Mouse (Mus musculus) cortical plate, adult 2 months (tissue): Measurements from ENCODE around the gene Klhdc8a. TPM values are rescaled to one million over a fixed set of nuclear protein-coding genes. Genes with fewer than 3 reads are reported as not detected.
A peak's percentile ranks its signal among the peaks of the same experiment; 100 is the strongest.

Source experiments
- H3K27ac ChIP-seq: fragments of 200-500 bp; 2 replicates; pipeline ENCODE4 v1.5.1; 2012; ENCODE audit warnings: low read length, control low read depth, inconsistent platforms; ENCODE audit not compliant: insufficient read depth
- H3K4me1 ChIP-seq: fragments of 200-500 bp; 2 replicates; pipeline ENCODE4 v1.6.1; 2011; ENCODE audit warnings: low read length; ENCODE audit not compliant: control insufficient read depth, insufficient read depth
- H3K4me3 ChIP-seq: fragments of 200-500 bp; 2 replicates; pipeline ENCODE4 v1.5.1; 2011; ENCODE audit warnings: mild to moderate bottlenecking, low read length, control low read depth; ENCODE audit not compliant: insufficient read depth
- CTCF ChIP-seq: fragments of 200-500 bp; IDR thresholded peaks from 2 replicates; pipeline ENCODE4 v1.5.1; 2011; ENCODE audit warnings: mild to moderate bottlenecking, control low read depth, low read length; ENCODE audit not compliant: insufficient read depth; ENCODE audit errors: extremely low read depth
- POLR2A ChIP-seq: fragments of 200-500 bp; IDR thresholded peaks from 2 replicates; pipeline ENCODE4 v1.6.1; 2011; ENCODE audit warnings: mild to moderate bottlenecking, low read length, control low read depth; ENCODE audit not compliant: insufficient read depth; ENCODE audit errors: extremely low read depth
- polyA plus RNA-seq: library from polyadenylated mRNA; depleted of rRNA; stranded (reverse); fragments of >200 nt; gene quantifications from 2 replicates; pipeline ENCODE4 v1.2.3, GENCODE M21; 2012; rRNA removed

Gene Klhdc8a
- polyA plus RNA-seq, 1 experiment = 9.4 TPM

DNA sequence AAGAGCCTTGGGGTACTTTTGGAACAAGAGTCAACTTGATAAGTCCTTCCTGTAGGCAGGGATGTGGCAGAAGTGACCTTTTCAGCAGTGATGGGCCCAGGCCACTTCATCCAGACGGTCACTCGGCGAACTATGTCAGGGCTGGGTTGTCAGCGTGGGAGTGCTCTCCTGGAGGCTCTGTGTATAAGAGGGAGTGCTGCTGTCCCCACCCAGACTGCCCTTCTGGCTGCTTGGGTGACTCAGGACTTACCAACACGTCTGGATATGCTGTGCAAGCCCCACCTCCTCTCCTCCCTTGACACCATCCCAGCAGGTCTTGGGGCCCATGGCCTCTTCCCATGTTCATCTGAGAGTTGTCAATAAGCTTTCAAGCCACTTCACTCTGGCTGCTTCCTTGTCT is 55.0 kb downstream of the Klhdc8a start:
- TF ChIP-seq POLR2A (no peak), CTCF (no peak)
- no peak overlapping the region for H3K27ac ChIP-seq
- no peaks in the 10 kb centered on the region for H3K4me1 ChIP-seq
- no peak overlapping the region for H3K4me3 ChIP-seq

- Histone ChIP-seq H3K27ac (no peak overlapping the region), H3K4me1 (no peaks in the 10 kb centered on the region), H3K4me3 (no peak overlapping the region)
- no peak for TF ChIP-seq POLR2A
- TF ChIP-seq CTCF = no peak
Observed at GRCm38 (mm10) chr1:132354234-132354633, 55.8 kb downstream of the Klhdc8a start.

GRCm38 (mm10) chr1:132355162-132355601 is 56.8 kb downstream of the Klhdc8a start:
- H3K4me1 ChIP-seq = no peaks in the 10 kb centered on the region
- H3K27ac ChIP-seq = no peak overlapping the region
- TF ChIP-seq POLR2A (no peak), CTCF (no peak)
- H3K4me3 ChIP-seq = no peak overlapping the region

DNA sequence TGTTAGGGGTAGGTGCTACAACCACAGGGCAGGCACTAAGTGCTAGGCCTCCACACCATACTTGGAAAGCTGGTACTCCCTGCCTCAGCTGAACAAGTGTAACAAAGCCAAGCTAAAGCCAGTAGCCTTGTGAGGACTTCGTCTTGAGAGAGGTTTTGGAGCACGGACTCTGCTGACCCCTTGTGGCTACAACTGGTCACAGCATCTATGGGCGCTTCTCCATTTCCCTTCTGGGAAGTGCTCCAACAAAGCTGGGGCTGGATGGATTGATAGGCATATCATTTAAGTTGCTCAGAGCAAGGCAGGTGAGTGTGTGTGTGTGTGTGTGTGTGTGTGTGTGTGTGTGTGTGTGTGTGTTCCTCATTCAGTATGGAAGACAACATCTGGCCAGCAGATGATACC is 57.4 kb downstream of the Klhdc8a start:
- Histone ChIP-seq H3K4me3 (no peak overlapping the region), H3K27ac (no peak overlapping the region), H3K4me1 (no peaks in the 10 kb centered on the region)
- peak; percentile 98 for TF ChIP-seq CTCF
- TF ChIP-seq POLR2A = no peak

DNA sequence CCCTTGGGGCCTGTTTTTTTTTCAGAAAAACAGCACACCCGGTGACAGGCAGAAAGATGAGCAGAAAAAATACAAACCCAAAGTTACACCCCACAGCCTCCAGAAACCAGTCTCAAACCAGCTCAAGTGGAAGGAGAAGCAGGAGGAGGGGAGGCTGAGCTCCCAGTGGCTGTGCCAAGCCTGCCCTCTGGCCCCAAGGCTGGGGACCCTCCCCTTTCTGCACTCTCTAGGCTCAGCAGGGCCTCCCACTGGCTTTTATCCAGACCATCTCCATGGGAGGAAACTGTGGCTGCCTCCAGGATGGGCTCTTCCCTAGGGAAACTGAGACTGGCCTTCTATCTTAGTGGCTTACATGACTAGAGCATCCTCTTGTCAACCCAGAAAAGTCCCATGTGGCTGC is 58.4 kb downstream of the Klhdc8a start:
- Histone ChIP-seq H3K4me1 (no peaks in the 10 kb centered on the region), H3K4me3 (no peak overlapping the region), H3K27ac (no peak overlapping the region)
- TF ChIP-seq POLR2A = no peak
- no peak for TF ChIP-seq CTCF

Other genes with a start within 250 kb of the Klhdc8a start
- gene Mfsd4a, start 230.6 kb upstream of the Klhdc8a start, polyA plus RNA-seq = 73.5 and 84.7 TPM in 2 replicates
- 24.9 and 30.0 TPM in 2 replicates for gene Cdk18, start 158.9 kb upstream of the Klhdc8a start, polyA plus RNA-seq
- 7.5 and 10.7 TPM in 2 replicates for gene Lemd1, start 107.2 kb upstream of the Klhdc8a start, polyA plus RNA-seq
- gene AC124108.1, start 107.2 kb upstream of the Klhdc8a start, polyA plus RNA-seq = 6.2 and 7.7 TPM in 2 replicates
- not detected in 2 replicates for gene Gm10188, start 68.9 kb upstream of the Klhdc8a start, polyA plus RNA-seq
- 1.1 TPM in 2 replicates for gene Nuak2, start 17.5 kb downstream of the Klhdc8a start, polyA plus RNA-seq
- 124 and 135 TPM in 2 replicates for gene Tmcc2, start 92.7 kb downstream of the Klhdc8a start, polyA plus RNA-seq
- 24.0 TPM in 2 replicates for gene Dstyk, start 118.9 kb downstream of the Klhdc8a start, polyA plus RNA-seq
- 53.8 and 54.1 TPM in 2 replicates for gene Rbbp5, start 178.7 kb downstream of the Klhdc8a start, polyA plus RNA-seq
- gene Tmem81, start 207.6 kb downstream of the Klhdc8a start, polyA plus RNA-seq = 5.4 and 5.8 TPM in 2 replicates
- gene Cntn2, start 244.6 kb downstream of the Klhdc8a start, polyA plus RNA-seq = 51.9 and 55.8 TPM in 2 replicates